In genomic region chr15:99497061-99497460, GRCm38 (mm10) we compare ENCODE assay signal across 9 mouse cellular contexts. TPM values are rescaled to one million over a fixed set of nuclear protein-coding genes. Genes with fewer than 3 reads are reported as not detected.
DNase-seq lines count a peak whose midpoint lies in the region; ATAC-seq and TF ChIP-seq lines count a peak whose summit lies in the region.
"Had no signal": no experiment of that assay in that cellular context is flagged by ENCODE, and none has a peak within 500 bp of the region (broad histone marks: within the 10 kb centered on the region; RNA-seq: fewer than 3 reads in every experiment).

No protein-coding gene starts in this region.

- no peak for TF ChIP-seq EP300 in lung, postnatal 0 days (IDR thresholded peaks at IDR 0.05)

- DNase-seq in B cell, adult 2 months, result peak; percentile 26 to 43
- peak; percentile 86 for DNase-seq in Muller cell, postnatal 12 days (ENCODE audit: inconsistent ontology term)
- DNase-seq in cerebellum, postnatal 36 days, result peak; percentile 67 to 81
- peak; percentile 89 for DNase-seq in kidney, postnatal 0 days (ENCODE audit: low spot score)
- peak; percentile 89 for DNase-seq in lung, postnatal 0 days (ENCODE audit: low spot score)
- peak; percentile 68 for DNase-seq in retina, postnatal 7 days (ENCODE audit: low read depth, low spot score)
- no peak for DNase-seq in ovary, postnatal 10 days (ENCODE audit: low spot score)

- 11% methylated on average over 4 of the region's 4 CpGs for WGBS in heart, embryonic 13.5 days
- WGBS in kidney, postnatal 0 days, result 11% methylated on average over 4 of the region's 4 CpGs
- 10% methylated on average over 4 of the region's 4 CpGs for WGBS in lung, postnatal 0 days

- no peak for ATAC-seq in heart, embryonic 13.5 days (ENCODE audit: extremely low read depth, insufficient number of reproducible peaks, low FRiP score, low TSS enrichment)
- no peak; the same call in 1 of the 2 replicates for ATAC-seq in kidney, postnatal 0 days (replicated peaks; ENCODE audit: low FRiP score, low read depth)
- peak; percentile 11 for ATAC-seq in lung, postnatal 0 days

- H3K4me2 ChIP-seq in heart, embryonic 13.5 days, result 0 out of 2 replicates have a peak overlapping the region, but pooled peaks have one; percentile 39
- no peak overlapping the region for H3K4me2 ChIP-seq in kidney, postnatal 0 days (ENCODE audit: low read length)
- peak overlapping the region; percentile 44 for H3K4me2 ChIP-seq in lung, postnatal 0 days (replicated peaks; ENCODE audit: low read depth, low read length)
- H3K4me2 ChIP-seq: limb, embryonic 12.5 days had no signal

- no peaks in the 10 kb centered on the region for H3K36me3 ChIP-seq in heart, embryonic 13.5 days
- H3K36me3 ChIP-seq in kidney, postnatal 0 days (ENCODE audit: insufficient read depth, low read length), result no peaks in the 10 kb centered on the region
- no peaks in the 10 kb centered on the region for H3K36me3 ChIP-seq in lung, postnatal 0 days (ENCODE audit: insufficient read depth, low read length)
- H3K36me3 ChIP-seq: limb, embryonic 12.5 days had no signal

- H3K4me3 ChIP-seq in heart, embryonic 13.5 days, result no peak overlapping the region
- no peak overlapping the region for H3K4me3 ChIP-seq in kidney, postnatal 0 days (replicated peaks; ENCODE audit: low read depth, low read length)
- no peak overlapping the region for H3K4me3 ChIP-seq in lung, postnatal 0 days (ENCODE audit: low read depth, low read length)
- H3K4me3 ChIP-seq: limb, embryonic 12.5 days had no signal

- H3K27me3 ChIP-seq in heart, embryonic 13.5 days (replicated peaks), result peaks cover 71% of the 10 kb centered on the region
- H3K27me3 ChIP-seq in kidney, postnatal 0 days (ENCODE audit: insufficient read depth, low read length), result no peaks in the 10 kb centered on the region
- H3K27me3 ChIP-seq in lung, postnatal 0 days (replicated peaks; ENCODE audit: insufficient read depth, low read length), result no peaks in the 10 kb centered on the region

- peak overlapping the region; percentile 70; the same call in 1 of the 2 replicates for H3K27ac ChIP-seq in heart, embryonic 13.5 days (replicated peaks)
- peak overlapping the region; percentile 55; the same call in 1 of the 2 replicates for H3K27ac ChIP-seq in kidney, postnatal 0 days
- H3K27ac ChIP-seq in lung, postnatal 0 days (ENCODE audit: low read length), result peak overlapping the region; percentile 93
- H3K27ac ChIP-seq: limb, embryonic 12.5 days had no signal

- H3K9me3 ChIP-seq in heart, embryonic 13.5 days, result no peaks in the 10 kb centered on the region
- H3K9me3 ChIP-seq in kidney, postnatal 0 days (replicated peaks; ENCODE audit: low read length), result no peaks in the 10 kb centered on the region
- no peaks in the 10 kb centered on the region for H3K9me3 ChIP-seq in lung, postnatal 0 days (ENCODE audit: low read length)
- H3K9me3 ChIP-seq: limb, embryonic 12.5 days had no signal

- H3K4me1 ChIP-seq in heart, embryonic 13.5 days, result peaks cover 50% of the 10 kb centered on the region
- peaks cover 23% of the 10 kb centered on the region for H3K4me1 ChIP-seq in kidney, postnatal 0 days (replicated peaks; ENCODE audit: insufficient read depth, low read length)
- H3K4me1 ChIP-seq in lung, postnatal 0 days (ENCODE audit: insufficient read depth, low read depth, low read length), result peaks cover 27% of the 10 kb centered on the region; the same call in 1 of the 2 replicates

- TF ChIP-seq CTCF in kidney, postnatal 0 days (IDR thresholded peaks at IDR 0.05; ENCODE audit: low read depth), result peak; percentile 93
- peak; percentile 90 for TF ChIP-seq CTCF in lung, postnatal 0 days (IDR thresholded peaks at IDR 0.05)

- H3K9ac ChIP-seq in heart, embryonic 13.5 days, result no peak overlapping the region
- H3K9ac ChIP-seq in kidney, postnatal 0 days (ENCODE audit: low read depth, low read length), result no peak overlapping the region
- H3K9ac ChIP-seq in lung, postnatal 0 days (replicated peaks; ENCODE audit: low read depth), result no peak overlapping the region
- H3K9ac ChIP-seq: limb, embryonic 12.5 days had no signal

RNA-seq across cellular contexts. Expression of gene Bcdin3d, which starts 22.5 kb away (rescaled TPM):
- polyA plus RNA-seq in heart, embryonic 13.5 days (2015; fragmentation: Nextera tagmentation; extraction: Ambion mirVana), result 10.5 and 13.7 TPM in 2 replicates
- 16.1 and 16.3 TPM in 2 replicates for polyA plus RNA-seq in kidney, postnatal 0 days (2015; fragmentation: Nextera tagmentation; extraction: Ambion mirVana)
- polyA plus RNA-seq in lung, postnatal 0 days (2015; fragmentation: Nextera tagmentation; extraction: Ambion mirVana), result 11.2 and 11.5 TPM in 2 replicates

RNA-seq across cellular contexts. Expression of gene Faim2, which starts 30.9 kb away (rescaled TPM):
- polyA plus RNA-seq in heart, embryonic 13.5 days (2015; fragmentation: Nextera tagmentation; extraction: Ambion mirVana), result 0.12 and 0.22 TPM in 2 replicates
- polyA plus RNA-seq in kidney, postnatal 0 days (2015; fragmentation: Nextera tagmentation; extraction: Ambion mirVana), result 0.26 and 0.36 TPM in 2 replicates
- polyA plus RNA-seq in lung, postnatal 0 days (2015; fragmentation: Nextera tagmentation; extraction: Ambion mirVana), result 0.81 and 0.95 TPM in 2 replicates

RNA-seq across cellular contexts. Expression of gene Nckap5l, which starts 39.5 kb away (rescaled TPM):
- 6.8 and 7.7 TPM in 2 replicates for polyA plus RNA-seq in heart, embryonic 13.5 days (2015; fragmentation: Nextera tagmentation; extraction: Ambion mirVana)
- 6.5 and 8.0 TPM in 2 replicates for polyA plus RNA-seq in kidney, postnatal 0 days (2015; fragmentation: Nextera tagmentation; extraction: Ambion mirVana)
- 5.2 and 6.0 TPM in 2 replicates for polyA plus RNA-seq in lung, postnatal 0 days (2015; fragmentation: Nextera tagmentation; extraction: Ambion mirVana)
